Mouse (Mus musculus) ES-E14 (cell line): Measurements from ENCODE around the gene Nme9. TPM values are rescaled to one million over a fixed set of nuclear protein-coding genes. Genes with fewer than 3 reads are reported as not detected.

Source experiments
- DNase-seq: peaks from one replicate; pipeline ENCODE4 v3.0.0-alpha.2; 2013; ENCODE audit warnings: low read depth, low spot score
- H3K27ac ChIP-seq: 2 replicates; pipeline ENCODE4 v1.5.1; 2012; ENCODE audit warnings: low read depth, mild to moderate bottlenecking, low read length, moderate library complexity, mixed read lengths; ENCODE audit not compliant: poor library complexity, insufficient read depth, severe bottlenecking
- H3K36me3 ChIP-seq: 2 replicates; pipeline ENCODE4 v1.6.1; 2012; ENCODE audit warnings: mild to moderate bottlenecking, low read length, moderate library complexity, mixed read lengths; ENCODE audit not compliant: control insufficient read depth, poor library complexity, insufficient read depth, severe bottlenecking
- H3K4me1 ChIP-seq, 2 experiments: fragments of 150-350 bp in 1 of 2; sonication (generic) in 1 of 2; 2 replicates each; pipeline ENCODE4 v1.6.1; 2012; ENCODE audit warnings: low read length in 2 of 2, mild to moderate bottlenecking in 1 of 2, mixed read lengths in 1 of 2; ENCODE audit not compliant: control insufficient read depth in 2 of 2, insufficient read depth in 2 of 2, poor library complexity in 1 of 2
- H3K4me3 ChIP-seq, 2 experiments: fragments of 150-350 bp in 1 of 2; sonication (generic) in 1 of 2; 2 replicates each; pipeline ENCODE4 v1.5.1; 2012; ENCODE audit warnings: low read length in 2 of 2, low read depth in 1 of 2, mild to moderate bottlenecking in 1 of 2, mixed read lengths in 1 of 2; ENCODE audit not compliant: insufficient read depth in 1 of 2, poor library complexity in 1 of 2, severe bottlenecking in 1 of 2
- H3K9ac ChIP-seq: 2 replicates; pipeline ENCODE4 v1.6.1; 2012; ENCODE audit warnings: low read depth, mild to moderate bottlenecking, low read length, mixed read lengths; ENCODE audit not compliant: poor library complexity, insufficient read depth, severe bottlenecking
- H3K9me3 ChIP-seq: fragments of 150-350 bp; sonication (generic); 2 replicates; pipeline ENCODE4 v1.6.1; 2012; ENCODE audit warnings: low read depth, mild to moderate bottlenecking, low read length; ENCODE audit not compliant: control insufficient read depth, insufficient read depth
- CHD2 ChIP-seq: IDR thresholded peaks from 2 replicates; pipeline ENCODE4 v1.6.1; 2014; ENCODE audit warnings: mild to moderate bottlenecking, low read depth, low read length, inconsistent platforms
- HCFC1 ChIP-seq: IDR thresholded peaks from 2 replicates; pipeline ENCODE4 v1.6.1; 2012; ENCODE audit warnings: low read length, inconsistent platforms, borderline replicate concordance; ENCODE audit not compliant: insufficient read depth
- MAFK ChIP-seq: IDR thresholded peaks from 2 replicates; pipeline ENCODE4 v1.6.1; 2014; ENCODE audit warnings: mild to moderate bottlenecking, low read depth, low read length, inconsistent platforms; ENCODE audit not compliant: insufficient read depth
- ZC3H11A ChIP-seq: IDR thresholded peaks from 2 replicates; pipeline ENCODE4 v1.6.1; 2012; ENCODE audit warnings: low read depth, mild to moderate bottlenecking, inconsistent platforms, low read length, borderline replicate concordance
- ZNF384 ChIP-seq: IDR thresholded peaks from 2 replicates; pipeline ENCODE4 v1.6.1; 2012; ENCODE audit warnings: low read depth, low read length, inconsistent platforms
- in situ Hi-C, 2 experiments: fragments of 600-800 bp; cut with MboI; formaldehyde crosslinking; loops; one replicate each; pipeline ENCODE4 v1.15.1; 2025; ENCODE audit warnings: low sequenced_read_pairs in 2 of 2, inconsistent platforms in 1 of 2; ENCODE audit not compliant: unreplicated experiment in 2 of 2
- total RNA-seq: library from RNA; depleted of rRNA; stranded (reverse); fragments of 300-350 nt; gene quantifications from 2 replicates; pipeline ENCODE4 v1.2.3, GENCODE M21; 2012

Nme9 gene
- total RNA-seq, 1 experiment, result not detected

DNA sequence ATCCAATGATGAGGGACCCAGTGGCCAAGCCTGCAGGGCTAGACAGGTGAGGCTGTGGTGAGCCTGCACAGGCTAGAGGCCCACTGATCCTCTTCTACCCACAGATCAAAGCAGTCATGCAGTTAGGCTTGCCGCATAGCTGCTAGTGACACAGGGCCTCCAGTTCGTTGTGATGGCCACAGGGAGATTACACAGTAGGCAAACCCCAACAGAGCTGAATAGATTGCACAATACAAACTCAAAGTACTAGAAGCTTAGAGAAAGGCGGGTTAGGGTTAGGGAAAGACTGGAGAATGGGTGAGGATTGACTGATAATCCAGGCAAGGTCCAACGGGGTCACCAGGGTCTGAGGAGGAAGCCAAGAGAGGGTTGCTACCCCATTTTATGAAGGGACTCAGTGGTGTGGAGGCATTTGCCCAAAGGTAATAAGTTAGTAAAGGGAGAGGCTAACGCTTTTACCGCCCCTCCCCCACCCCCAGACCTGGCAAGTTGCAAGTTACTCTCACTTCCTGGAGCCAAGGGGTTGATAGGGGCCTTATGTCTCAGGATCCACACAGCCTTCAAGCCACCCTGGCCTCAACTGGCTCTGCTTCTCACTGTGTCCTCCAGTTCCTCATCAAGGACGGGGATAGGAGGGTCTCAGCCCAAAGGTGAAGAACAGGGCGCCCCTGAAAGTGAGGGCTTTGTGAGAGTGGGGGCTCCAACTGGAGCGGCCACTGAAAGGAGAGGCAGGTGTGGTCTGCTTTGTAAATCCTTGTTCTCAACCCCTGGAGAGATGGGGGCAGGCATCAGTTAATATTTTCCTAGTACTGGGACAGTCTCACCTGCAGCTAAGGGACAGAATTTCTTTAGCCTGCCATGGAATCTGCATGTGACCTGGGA lies 27.3 kb upstream of the Nme9 start:
- Histone ChIP-seq H3K36me3 (no peaks in the 10 kb centered on the region), H3K9ac (peak overlapping the region; percentile 41; the same call in 1 of the 2 replicates), H3K4me3 (peak overlapping the region; percentile 4 to 15; a peak in 2 of 4 replicates), H3K27ac (peak overlapping the region; percentile 38; the same call in 1 of the 2 replicates), H3K9me3 (no peaks in the 10 kb centered on the region), H3K4me1 (peaks cover 30 to 46% of the 10 kb centered on the region in 2 experiments)
- TF ChIP-seq HCFC1 (no peak), ZC3H11A (no peak), MAFK (no peak), CHD2 (no peak), ZNF384 (no peak)
- in situ Hi-C loops, result no loop called here
- no peak for DNase-seq

DNA sequence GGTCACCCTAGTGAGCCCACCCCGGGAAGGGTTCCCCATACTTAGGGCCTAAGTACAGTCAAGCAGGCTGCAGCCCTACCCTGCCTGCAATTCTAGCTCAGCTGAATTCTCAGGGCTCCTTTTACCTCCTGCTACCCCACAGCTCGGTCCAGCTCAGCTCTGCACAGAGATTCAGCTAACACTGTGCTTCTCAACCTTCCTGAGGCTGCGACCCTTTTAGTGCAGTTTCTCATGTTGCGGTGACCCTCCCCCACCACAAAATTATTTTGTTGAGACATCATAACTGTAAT lies 26.8 kb upstream of the Nme9 start:
- TF ChIP-seq CHD2 (no peak), HCFC1 (no peak), MAFK (no peak), ZC3H11A (no peak), ZNF384 (no peak)
- Histone ChIP-seq H3K9ac (peak overlapping the region; percentile 41; the same call in 1 of the 2 replicates), H3K36me3 (no peaks in the 10 kb centered on the region), H3K4me3 (no peak overlapping the region), H3K27ac (peak overlapping the region; percentile 38; the same call in 1 of the 2 replicates), H3K9me3 (no peaks in the 10 kb centered on the region), H3K4me1 (peaks cover 31 to 45% of the 10 kb centered on the region in 2 experiments)
- DNase-seq, result no peak
- in situ Hi-C loops, result no loop called here

DNA sequence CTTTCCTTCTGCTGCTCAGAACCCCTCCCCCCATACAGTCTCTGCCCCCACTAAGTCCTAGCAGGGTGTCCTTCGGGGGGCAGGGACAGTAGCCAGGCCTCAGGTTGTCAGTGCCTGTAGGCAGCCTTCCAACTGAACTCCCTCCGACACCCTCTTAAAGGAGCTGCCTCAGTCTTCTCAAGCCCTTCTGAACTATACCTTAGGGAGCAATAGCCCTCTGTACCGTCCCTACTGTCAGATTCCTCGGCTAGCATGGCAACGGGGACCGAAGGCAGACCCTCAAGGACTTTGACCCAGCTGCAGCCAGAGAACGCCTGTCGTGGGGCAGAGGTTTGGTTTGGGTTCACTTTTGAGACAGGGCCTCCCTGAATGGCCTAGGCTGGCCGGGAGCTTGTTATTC lies 26.0 kb upstream of the Nme9 start:
- Histone ChIP-seq H3K27ac (peak overlapping the region; percentile 51; the same call in 1 of the 2 replicates), H3K4me3 (no peak overlapping the region; a peak in 2 of 4 replicates), H3K9ac (peak overlapping the region; percentile 38; the same call in 1 of the 2 replicates), H3K36me3 (no peaks in the 10 kb centered on the region), H3K4me1 (peaks cover 28 to 44% of the 10 kb centered on the region in 2 experiments), H3K9me3 (no peaks in the 10 kb centered on the region)
- in situ Hi-C loops, result no loop called here
- no peak for TF ChIP-seq ZC3H11A
- no peak for DNase-seq

DNA sequence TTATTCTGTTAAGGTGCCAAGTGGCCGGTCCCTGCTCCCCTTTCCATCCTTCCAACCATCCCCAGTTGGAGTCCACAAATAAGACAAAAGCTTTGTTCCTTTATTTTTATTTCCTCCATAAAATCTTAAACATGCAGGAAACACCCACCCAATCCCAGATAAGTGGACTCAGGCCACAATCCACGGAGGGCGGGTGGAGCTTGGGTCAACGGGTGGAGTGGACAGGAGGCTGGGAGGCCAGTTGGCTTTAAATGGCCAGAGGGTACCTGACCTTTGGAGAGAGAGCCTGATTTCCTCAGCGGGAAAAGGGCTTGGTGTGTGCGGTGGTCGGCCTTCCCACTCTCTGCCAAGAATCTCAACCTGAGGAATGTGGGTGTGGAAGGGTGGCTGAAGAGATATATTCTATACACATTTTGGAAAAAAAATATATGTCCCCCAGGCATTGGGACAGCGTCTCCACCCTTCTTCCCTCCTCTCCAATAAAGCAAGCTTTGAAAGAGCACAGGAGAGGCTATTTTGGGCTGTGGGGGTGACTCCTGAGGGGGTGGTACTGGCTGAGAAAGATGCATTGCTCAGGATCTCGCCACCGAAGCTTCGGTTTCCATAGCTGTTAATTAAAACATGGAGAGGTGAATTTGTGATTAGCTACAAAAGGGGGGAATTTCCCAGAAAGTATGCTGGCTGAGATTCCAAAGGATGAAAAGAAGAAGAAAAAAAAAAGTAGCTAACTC lies 22.5 kb upstream of the Nme9 start:
- TF ChIP-seq MAFK, result no peak
- TF ChIP-seq ZC3H11A, result no peak
- TF ChIP-seq ZNF384, result no peak
- no peak for TF ChIP-seq CHD2
- TF ChIP-seq HCFC1, result no peak
- Histone ChIP-seq H3K36me3 (no peaks in the 10 kb centered on the region), H3K9me3 (no peaks in the 10 kb centered on the region), H3K4me3 (no peak overlapping the region), H3K9ac (no peak overlapping the region), H3K4me1 (peaks cover 18 to 25% of the 10 kb centered on the region in 2 experiments), H3K27ac (0 out of 2 replicates have a peak overlapping the region, but pooled peaks have one; percentile 13)
- no peak for DNase-seq
- in situ Hi-C loops, result no loop called here

DNA sequence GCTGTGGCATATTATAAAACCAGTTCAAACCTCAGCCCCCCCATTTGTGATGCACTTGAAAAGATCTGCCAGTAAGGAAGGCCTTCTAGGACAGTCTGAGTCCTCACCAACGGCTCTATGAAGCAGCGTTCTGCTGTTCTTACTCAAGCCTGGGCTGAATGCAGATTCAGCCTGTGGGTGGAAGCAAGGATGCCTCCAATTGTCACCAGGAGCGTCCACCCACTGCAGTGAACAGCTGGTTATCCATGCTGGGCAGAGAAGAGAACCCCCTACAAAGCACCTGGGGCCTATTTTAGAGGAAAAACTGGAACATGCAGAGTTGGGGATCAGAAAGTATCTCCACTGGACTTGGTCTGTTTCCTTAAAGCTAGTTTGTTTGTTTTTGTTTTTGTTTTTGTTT lies 21.4 kb upstream of the Nme9 start:
- Histone ChIP-seq H3K4me3 (no peak overlapping the region), H3K4me1 (peaks cover 18 to 19% of the 10 kb centered on the region in 2 experiments), H3K9me3 (no peaks in the 10 kb centered on the region), H3K9ac (no peak overlapping the region), H3K27ac (no peak overlapping the region), H3K36me3 (no peaks in the 10 kb centered on the region)
- in situ Hi-C loops, result no loop called here
- TF ChIP-seq ZNF384 (no peak), HCFC1 (no peak), MAFK (no peak), CHD2 (no peak), ZC3H11A (no peak)
- DNase-seq, result no peak
